Mouse (Mus musculus) cerebellum, adult 2 months (tissue): ENCODE measurements around the gene Fra10ac1. TPM values are rescaled to one million over a fixed set of nuclear protein-coding genes. Genes with fewer than 3 reads are reported as not detected.

ENCODE experiments used
- DNase-seq, 2 experiments: peaks; one replicate each; pipeline ENCODE4 v3.0.0; 2021
- H3K27ac ChIP-seq: fragments of 200-500 bp; 2 replicates; pipeline ENCODE4 v1.5.1; 2012; ENCODE audit warnings: low read length, control low read depth, inconsistent platforms; ENCODE audit not compliant: insufficient read depth
- H3K27me3 ChIP-seq: fragments of 200-500 bp; 2 replicates; pipeline ENCODE4 v1.6.1; 2012; ENCODE audit warnings: inconsistent platforms, mild to moderate bottlenecking, low read length, moderate library complexity; ENCODE audit not compliant: control insufficient read depth, insufficient read depth
- H3K4me1 ChIP-seq: fragments of 200-500 bp; 2 replicates; pipeline ENCODE4 v1.6.1; 2011; ENCODE audit warnings: low read length; ENCODE audit not compliant: control insufficient read depth, insufficient read depth
- H3K4me3 ChIP-seq: fragments of 200-500 bp; replicated peaks from 2 replicates; pipeline ENCODE3; 2011; ENCODE audit warnings: mild to moderate bottlenecking, low read depth, low read length, control low read depth; ENCODE audit not compliant: insufficient read depth
- CTCF ChIP-seq: fragments of 200-500 bp; IDR thresholded peaks from 2 replicates; pipeline ENCODE4 v1.5.1; 2011; ENCODE audit warnings: low read depth, mild to moderate bottlenecking, control low read depth, low read length, moderate library complexity, borderline replicate concordance; ENCODE audit not compliant: insufficient read depth
- POLR2A ChIP-seq: fragments of 200-500 bp; IDR thresholded peaks from 2 replicates; pipeline ENCODE4 v1.6.1; 2011; ENCODE audit warnings: low read length, control low read depth, borderline replicate concordance; ENCODE audit not compliant: insufficient read depth
- WGBS: fragments of 180-500 bp; shearing (Covaris S2); methylation state at CpG from one replicate; pipeline ENCODE4 v1.1.7; 2018; 5-methylcytosine and 5-hydroxymethylcytosine counted together
- polyA plus RNA-seq: library from polyadenylated mRNA; depleted of rRNA; stranded (reverse); fragments of >200 nt; gene quantifications from 2 replicates; pipeline ENCODE4 v1.2.3, GENCODE M21; 2012; rRNA removed

Fra10ac1 gene
- polyA plus RNA-seq, 1 experiment: 28.3 TPM

GRCm38 (mm10) chr19:38143540-38144271 lies 80.2 kb downstream of the Fra10ac1 start:
- TF ChIP-seq CTCF (no peak), POLR2A (no peak)
- Histone ChIP-seq H3K4me1 (no peaks in the 10 kb centered on the region), H3K27me3 (no peaks in the 10 kb centered on the region), H3K27ac (no peak overlapping the region), H3K4me3 (no peak overlapping the region)
- no peak for DNase-seq
- WGBS: 68% methylated on average over 4 of the region's 4 CpGs

Other genes with a start within 250 kb of the Fra10ac1 start
- 2.1 and 3.3 TPM in 2 replicates for gene Myof, start 180.6 kb downstream of the Fra10ac1 start, polyA plus RNA-seq
- 0.16 and 0.18 TPM in 2 replicates for gene Cep55, start 169.1 kb downstream of the Fra10ac1 start, polyA plus RNA-seq
- gene Ffar4, start 127.1 kb downstream of the Fra10ac1 start, polyA plus RNA-seq: not detected in 2 replicates
- gene Rbp4, start 98.9 kb downstream of the Fra10ac1 start, polyA plus RNA-seq: 7.9 and 10.9 TPM in 2 replicates
- 0.07 and 0.24 TPM in 2 replicates for gene Pde6c, start 91.4 kb downstream of the Fra10ac1 start, polyA plus RNA-seq
- 54.0 and 58.8 TPM in 2 replicates for gene Lgi1, start 40.4 kb upstream of the Fra10ac1 start, polyA plus RNA-seq
- 2.0 and 2.5 TPM in 2 replicates for gene Slc35g1, start 171.8 kb upstream of the Fra10ac1 start, polyA plus RNA-seq